Mouse (Mus musculus): Measurements from ENCODE around the gene Arid2.

DNA sequence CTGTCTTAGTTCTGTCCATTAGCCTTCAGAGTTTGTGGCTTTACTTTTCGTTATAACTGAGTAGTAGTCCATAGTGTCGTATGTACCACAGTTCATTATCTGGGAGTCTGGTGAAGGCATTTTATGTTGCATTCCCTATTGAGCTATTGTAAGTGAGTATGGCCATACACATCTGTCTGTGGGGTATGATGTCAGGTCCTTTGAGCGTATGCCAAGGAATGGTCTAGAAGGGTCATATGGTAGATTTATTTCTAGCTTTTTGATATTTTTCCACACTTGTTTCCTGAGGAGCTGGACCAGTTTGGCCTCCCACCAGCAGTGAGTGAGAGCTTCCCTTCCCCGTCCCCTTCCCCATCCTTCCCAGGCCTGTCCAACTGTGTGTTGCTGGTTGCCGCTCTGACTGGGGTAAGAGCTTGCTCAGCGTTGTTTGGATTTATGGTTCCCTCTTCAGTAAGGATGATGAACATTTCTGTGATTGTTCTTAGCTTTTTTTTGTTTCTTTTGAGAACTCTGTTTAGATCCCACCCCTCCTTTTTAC, 58.1 kb downstream of the Arid2 start:
- TF ChIP-seq MAX (IDR thresholded peaks at IDR 0.05; ENCODE audit: low read length) (no peak), CTCF (conservative IDR thresholded peaks at IDR 0.05 in 1 of 2, IDR thresholded peaks at IDR 0.05 in 1 of 2; ENCODE audit: low read depth in 2 of 2, low read length in 2 of 2) (no peak), CHD2 (IDR thresholded peaks at IDR 0.05; ENCODE audit: low read length) (no peak)
